Mouse (Mus musculus) G1E (cell line): Measurements from ENCODE around the gene Fam205a3. TPM values are rescaled to one million over a fixed set of nuclear protein-coding genes. Genes with fewer than 3 reads are reported as not detected.
"Not testable (repeated sequence)": the region's sequence is repeated elsewhere in the genome, so short reads cannot be mapped to it uniquely, and the experiment has no call there.

Experiments used
- ATAC-seq: 2 replicates; pipeline ENCODE4 v1.8.0; 2016; ENCODE audit warnings: mild to moderate bottlenecking; ENCODE audit not compliant: insufficient number of reproducible peaks, poor library complexity, low FRiP score, severe bottlenecking; ENCODE audit errors: extremely low read depth
- DNase-seq: peaks from one replicate; pipeline ENCODE4 v3.0.0; 2012; ENCODE audit warnings: low spot score
- H3K27me3 ChIP-seq: 2 replicates; pipeline ENCODE4 v1.6.1; 2012; ENCODE audit warnings: mild to moderate bottlenecking, low read length, inconsistent platforms; ENCODE audit not compliant: insufficient read depth
- H3K36me3 ChIP-seq: replicated peaks from 2 replicates; pipeline ENCODE3; 2012; ENCODE audit warnings: mild to moderate bottlenecking, inconsistent platforms
- H3K4me1 ChIP-seq: 2 replicates; pipeline ENCODE4 v1.6.1; 2012; ENCODE audit warnings: low read depth, low read length, inconsistent platforms, mixed read lengths; ENCODE audit not compliant: insufficient read depth
- H3K4me3 ChIP-seq: 2 replicates; pipeline ENCODE4 v1.5.1; 2012; ENCODE audit warnings: low read depth, mild to moderate bottlenecking, inconsistent platforms, low read length, moderate library complexity, mixed read lengths
- H3K9me3 ChIP-seq: replicated peaks from 2 replicates; pipeline ENCODE4 v1.6.1; 2012; ENCODE audit warnings: inconsistent platforms
- polyA plus RNA-seq: library from polyadenylated mRNA; stranded (reverse); fragments of >175 nt; gene quantifications from 2 replicates; pipeline ENCODE4 v1.2.3, GENCODE M21; 2012
- total RNA-seq, 2 experiments: library from RNA; stranded (forward) in 1 of 2; stranded (reverse) in 1 of 2; fragments of 200-1000 nt in 1 of 2; fragments of >200 nt in 1 of 2; fragmentation: Nextera tagmentation in 1 of 2; gene quantifications; 2 replicates each; pipeline ENCODE4 v1.2.3; 2014 to 2017

Gene Fam205a3
- not detected in 2 replicates for total RNA-seq (2014; fragmentation: Nextera tagmentation)
- total RNA-seq (2017) = not detected in 2 replicates
- polyA plus RNA-seq = not detected in 2 replicates

DNA sequence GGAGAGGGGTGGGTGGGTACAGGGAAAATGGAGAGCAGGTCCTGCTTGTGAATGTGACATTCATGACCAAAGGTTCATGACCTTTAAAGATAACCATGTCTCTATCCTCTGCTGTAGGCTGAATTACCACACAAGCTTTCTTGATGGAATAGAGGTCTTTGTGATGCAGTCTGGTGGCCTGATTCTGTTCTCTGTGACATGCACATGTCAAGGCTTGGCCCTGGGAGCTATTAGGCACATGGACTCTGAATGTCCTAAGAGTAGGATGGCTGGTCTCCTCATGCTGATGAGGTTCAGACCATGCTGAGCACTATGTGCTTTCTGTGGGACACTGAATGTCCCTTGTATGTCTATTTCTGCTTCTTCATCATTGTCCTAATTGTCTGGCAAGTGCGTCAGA, at the start of gene Fam205a3:
Gene Fam205a3 (plus strand): TSS at position 301 of the 400 bp plus-strand sequence.
- not testable (repeated sequence) for DNase-seq, H3K27me3 ChIP-seq, ATAC-seq

DNA sequence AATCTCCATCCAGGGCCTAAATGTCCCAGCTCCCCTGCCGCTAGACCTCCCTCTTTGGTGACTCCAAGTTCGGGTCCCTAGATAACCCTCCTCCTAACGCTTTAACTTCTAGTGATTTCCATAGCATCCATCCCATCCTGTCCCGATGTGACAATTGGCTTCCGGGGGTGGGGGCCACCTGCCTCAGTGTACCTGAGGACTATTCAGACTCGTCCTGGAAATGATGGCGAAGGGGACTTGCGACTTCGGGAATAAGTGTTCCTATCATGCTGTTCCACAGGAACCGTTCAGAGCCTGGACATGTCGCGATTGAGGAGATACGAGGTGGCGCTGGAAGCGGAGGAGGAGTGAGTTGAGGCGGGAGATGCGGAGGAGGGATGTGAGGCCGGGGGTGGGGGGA, 24.2 kb upstream of the Fam205a3 start, which contains the start of gene Gm21953:
Gene Gm21953 (plus strand): TSS at position 301 of the 400 bp plus-strand sequence.
- ATAC-seq, DNase-seq, H3K36me3 ChIP-seq, H3K4me1 ChIP-seq, H3K27me3 ChIP-seq, H3K9me3 ChIP-seq, H3K4me3 ChIP-seq: not testable (repeated sequence)

More for the DNA sequence above, at the start of gene Fam205a3:
- H3K4me1 ChIP-seq, H3K4me3 ChIP-seq, H3K9me3 ChIP-seq, H3K36me3 ChIP-seq: not testable (repeated sequence)

Other genes with a start within 250 kb of the Fam205a3 start
- not detected in 2 replicates for gene Gm3893, start 227.1 kb upstream of the Fam205a3 start, total RNA-seq (2014; fragmentation: Nextera tagmentation)
- gene Gm3893, start 227.1 kb upstream of the Fam205a3 start, total RNA-seq (2017) = not detected in 2 replicates
- not detected in 2 replicates for gene Gm3893, start 227.1 kb upstream of the Fam205a3 start, polyA plus RNA-seq
- gene Gm13304, start 203.5 kb upstream of the Fam205a3 start, total RNA-seq (2014; fragmentation: Nextera tagmentation) = not detected in 2 replicates
- gene Gm13304, start 203.5 kb upstream of the Fam205a3 start, total RNA-seq (2017) = 0.16 TPM in 1 of 2 replicates, not detected in the other
- not detected in 2 replicates for gene Gm13304, start 203.5 kb upstream of the Fam205a3 start, polyA plus RNA-seq
- gene Gm13306, start 164.9 kb upstream of the Fam205a3 start, total RNA-seq (2014; fragmentation: Nextera tagmentation) = not detected in 2 replicates
- not detected in 2 replicates for gene Gm13306, start 164.9 kb upstream of the Fam205a3 start, total RNA-seq (2017)
- gene Gm13306, start 164.9 kb upstream of the Fam205a3 start, polyA plus RNA-seq = not detected in 2 replicates
- not detected in 2 replicates for gene Gm13305, start 149.7 kb upstream of the Fam205a3 start, total RNA-seq (2014; fragmentation: Nextera tagmentation)
- gene Gm13305, start 149.7 kb upstream of the Fam205a3 start, total RNA-seq (2017) = 0.05 TPM in 1 of 2 replicates, not detected in the other
- not detected in 2 replicates for gene Gm13305, start 149.7 kb upstream of the Fam205a3 start, polyA plus RNA-seq
- gene Gm10600, start 77.7 kb upstream of the Fam205a3 start, total RNA-seq (2014; fragmentation: Nextera tagmentation) = not detected in 2 replicates
- not detected in 2 replicates for gene Gm10600, start 77.7 kb upstream of the Fam205a3 start, total RNA-seq (2017)
- gene Gm10600, start 77.7 kb upstream of the Fam205a3 start, polyA plus RNA-seq = not detected in 2 replicates
- gene Ccl21b, start 62.6 kb upstream of the Fam205a3 start, total RNA-seq (2014; fragmentation: Nextera tagmentation) = not detected in 2 replicates
- gene Ccl21b, start 62.6 kb upstream of the Fam205a3 start, total RNA-seq (2017) = not detected in 2 replicates
- not detected in 2 replicates for gene Ccl21b, start 62.6 kb upstream of the Fam205a3 start, polyA plus RNA-seq
- gene Gm21953, start 24.1 kb upstream of the Fam205a3 start, total RNA-seq (2014; fragmentation: Nextera tagmentation) = not detected in 2 replicates
- gene Gm21953, start 24.1 kb upstream of the Fam205a3 start, total RNA-seq (2017) = not detected in 2 replicates
- gene Gm21953, start 24.1 kb upstream of the Fam205a3 start, polyA plus RNA-seq = not detected in 2 replicates
- not detected in 2 replicates for gene Gm21586, start 121.0 kb downstream of the Fam205a3 start, total RNA-seq (2014; fragmentation: Nextera tagmentation)
- gene Gm21586, start 121.0 kb downstream of the Fam205a3 start, total RNA-seq (2017) = not detected in 2 replicates
- gene Gm21586, start 121.0 kb downstream of the Fam205a3 start, polyA plus RNA-seq = not detected in 2 replicates
- gene Gm2163, start 148.4 kb downstream of the Fam205a3 start, total RNA-seq (2014; fragmentation: Nextera tagmentation) = not detected in 2 replicates
- not detected in 2 replicates for gene Gm2163, start 148.4 kb downstream of the Fam205a3 start, total RNA-seq (2017)
- not detected in 2 replicates for gene Gm2163, start 148.4 kb downstream of the Fam205a3 start, polyA plus RNA-seq
- not detected in 2 replicates for gene Fam205a2, start 209.8 kb downstream of the Fam205a3 start, total RNA-seq (2014; fragmentation: Nextera tagmentation)
- not detected in 2 replicates for gene Fam205a2, start 209.8 kb downstream of the Fam205a3 start, total RNA-seq (2017)
- not detected in 2 replicates for gene Fam205a2, start 209.8 kb downstream of the Fam205a3 start, polyA plus RNA-seq